Mouse (Mus musculus) heart, adult 18-20 months (tissue): ENCODE data around the gene Znrf4. TPM values are rescaled to one million over a fixed set of nuclear protein-coding genes. Genes with fewer than 3 reads are reported as not detected.

Experiments used
- DNase-seq, 2 experiments: peaks; one replicate each; pipeline ENCODE4 v3.0.0; 2021 to 2022; ENCODE audit warnings: mixed read lengths in 1 of 2
- total RNA-seq, 2 experiments: library from RNA; stranded (reverse); gene quantifications; 2 replicates each; pipeline ENCODE4 v1.2.3; 2021

The Znrf4 gene
- total RNA-seq, 2 experiments from 2014 or later: not detected

DNA sequence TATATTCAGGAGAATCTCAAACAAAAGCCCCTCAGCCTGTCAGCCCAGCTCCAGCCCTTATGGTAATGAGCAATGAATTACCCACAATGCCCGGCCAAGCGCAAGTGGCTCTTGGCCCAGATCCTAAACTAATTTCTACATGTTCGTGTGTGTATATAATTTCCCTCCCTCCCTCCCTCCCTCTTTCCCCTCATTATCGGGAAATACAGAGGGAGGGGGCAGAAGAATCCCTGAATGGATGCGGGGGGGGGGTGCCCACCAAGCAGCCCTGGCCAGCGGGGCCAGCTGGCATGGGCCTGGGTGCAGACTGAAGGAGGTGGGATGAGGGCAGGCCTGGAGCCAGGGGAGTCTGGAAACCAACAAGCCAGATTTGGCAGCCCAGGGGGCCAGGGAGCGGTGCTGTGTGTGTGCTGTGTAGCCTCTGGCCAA, 44.8 kb downstream of the Znrf4 start:
- DNase-seq: peak in 1 of 2 experiments; percentile 47

- DNase-seq: no peak
Observed at GRCm38 (mm10) chr17:56466747-56467146, 45.5 kb downstream of the Znrf4 start.

DNA sequence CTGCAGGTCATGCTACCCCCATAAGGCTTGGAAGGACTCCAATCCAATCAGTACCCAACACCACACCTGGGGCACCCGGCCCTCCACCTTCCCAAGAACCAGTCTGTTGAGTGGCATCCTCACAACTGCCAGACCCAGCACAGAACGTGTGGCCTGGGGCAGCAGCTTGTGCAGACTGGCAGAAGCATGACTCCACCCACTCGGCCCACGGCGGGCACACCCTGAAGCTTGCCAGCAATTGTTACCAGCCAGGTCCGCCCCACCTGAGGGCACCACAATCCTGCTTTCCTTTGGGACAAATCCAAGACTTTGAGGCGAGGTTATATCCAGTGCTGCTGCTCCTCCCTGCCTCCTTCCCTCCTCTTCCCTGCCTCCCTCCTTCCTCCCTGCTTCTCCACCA, 47.4 kb downstream of the Znrf4 start:
- no peak for DNase-seq

DNA sequence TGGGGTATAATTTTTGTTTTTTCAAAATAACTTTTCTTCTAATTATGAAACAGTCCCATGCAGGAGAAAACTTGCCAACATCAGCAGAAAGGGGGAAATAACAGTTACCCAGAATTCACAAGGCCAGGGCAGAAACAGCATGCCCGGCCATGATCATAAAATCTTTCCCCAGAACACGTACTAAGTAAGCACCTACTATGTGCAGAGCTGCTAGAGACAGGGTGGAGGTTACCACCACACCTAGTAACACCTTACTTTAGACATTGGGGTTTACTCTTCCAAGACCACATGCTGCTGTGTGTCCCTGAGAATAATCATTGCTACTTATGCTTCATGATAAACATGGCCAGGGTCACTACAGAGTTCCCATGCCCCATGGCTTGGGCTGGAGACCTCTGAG, 47.9 kb downstream of the Znrf4 start:
- no peak for DNase-seq

DNA sequence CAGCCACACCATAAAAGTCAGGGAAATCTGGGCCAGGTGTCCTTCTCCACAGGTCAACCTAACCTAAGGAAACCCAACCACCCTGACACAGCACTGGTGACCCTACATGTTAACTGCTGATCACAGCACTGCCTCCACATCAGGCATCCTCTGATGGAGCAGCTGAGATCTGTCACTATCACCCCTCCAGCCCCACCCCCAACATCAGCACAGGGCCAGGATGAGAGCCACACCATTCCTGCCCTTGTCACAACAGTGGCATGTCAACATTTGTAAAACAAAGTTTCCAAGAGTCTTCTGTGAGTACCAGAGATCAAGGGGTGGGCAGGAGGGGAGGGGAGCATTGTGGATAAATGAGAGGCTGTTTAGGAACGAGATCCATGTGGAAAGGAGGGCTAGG, 48.7 kb downstream of the Znrf4 start:
- DNase-seq: no peak

DNA sequence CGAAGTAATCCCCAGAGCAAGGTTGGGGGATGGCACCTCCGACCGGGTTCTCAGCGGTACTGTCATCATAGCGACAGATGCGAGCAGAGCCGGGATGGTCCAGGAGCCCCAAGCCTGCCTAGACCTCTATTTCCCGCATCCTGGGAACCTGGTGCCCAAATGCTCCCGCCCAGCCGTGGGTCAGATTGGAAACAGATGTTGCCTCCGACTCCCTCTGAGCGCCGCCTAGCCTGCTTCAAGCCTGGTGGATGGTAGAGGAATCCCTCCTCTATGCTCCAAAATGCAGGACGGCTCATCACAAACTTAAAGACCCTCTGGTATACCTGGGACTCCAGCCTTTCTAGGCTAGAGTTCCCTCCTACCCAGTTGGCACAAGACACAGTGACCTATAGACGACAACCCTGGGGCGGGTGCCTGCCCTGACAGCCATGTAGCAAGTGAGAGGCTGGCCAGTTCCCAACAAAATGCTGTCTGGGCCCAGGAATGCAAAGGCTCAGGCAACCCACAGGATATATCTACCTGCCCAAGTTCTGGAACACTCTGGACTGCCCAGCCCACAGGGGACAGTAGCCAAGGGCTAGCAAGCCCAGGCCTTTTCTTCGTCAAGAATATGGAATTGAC, 49.3 kb downstream of the Znrf4 start:
- no peak for DNase-seq

DNA sequence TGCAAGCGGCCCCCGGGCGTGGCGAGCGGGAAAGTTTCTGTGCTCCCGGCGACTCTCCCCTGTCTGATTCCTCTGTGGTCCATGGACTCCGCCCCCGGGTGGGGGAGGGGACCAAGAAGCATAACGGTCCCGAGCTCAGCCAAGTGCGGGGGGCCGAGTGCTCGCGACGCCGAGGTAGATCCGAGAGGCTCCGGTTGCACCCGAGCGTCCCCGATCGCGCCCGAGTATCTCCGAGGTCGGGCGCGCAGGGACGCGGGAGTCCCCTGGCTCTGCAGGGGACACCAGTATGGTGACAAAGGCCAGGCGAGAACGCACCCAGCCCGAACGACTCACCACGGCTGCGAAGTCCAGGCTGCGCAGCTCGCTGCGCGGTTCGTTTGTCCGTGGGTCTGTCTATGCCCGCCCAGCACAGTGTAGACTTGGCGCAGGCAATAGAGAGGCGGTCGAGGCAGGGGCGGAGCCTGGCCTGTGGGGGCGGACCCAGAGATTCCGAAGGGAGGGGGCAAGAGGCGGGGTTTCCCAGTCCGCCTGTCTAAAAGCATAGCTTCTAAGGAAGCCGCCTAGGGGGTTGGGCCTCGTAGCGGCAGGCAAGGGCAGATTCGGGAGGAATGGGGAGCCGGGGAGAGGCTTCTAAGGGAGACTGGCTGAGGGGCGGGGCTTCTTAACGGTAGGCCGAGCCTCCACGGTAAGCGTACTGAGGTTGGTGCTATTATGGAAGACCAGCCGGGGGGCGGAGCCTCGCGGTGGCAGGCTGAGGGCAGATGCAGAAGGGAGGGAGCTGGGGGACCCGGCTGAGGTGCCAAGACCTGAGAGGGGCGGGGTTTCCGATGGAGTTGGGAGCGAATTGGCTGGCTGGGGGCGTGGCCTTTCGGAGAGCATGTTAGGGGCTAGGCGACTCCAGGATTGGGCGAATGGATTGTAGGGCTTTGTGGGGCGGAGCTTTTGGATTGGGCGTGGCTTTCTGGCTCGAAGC, 50.2 kb downstream of the Znrf4 start:
- DNase-seq: peak; percentile 99

Other genes with a start within 250 kb of the Znrf4 start
- gene Ticam1, start 235.6 kb downstream of the Znrf4 start, total RNA-seq: 1 to 10 TPM; 9.1 to 9.2 TPM
- 100 to 1,000 TPM; 178 to 190 TPM for gene Plin3, start 219.6 kb downstream of the Znrf4 start, total RNA-seq
- gene Arrdc5, start 212.1 kb downstream of the Znrf4 start, total RNA-seq: not detected
- 1 to 10 TPM; 1.4 to 2.5 TPM for gene Uhrf1, start 209.1 kb downstream of the Znrf4 start, total RNA-seq
- 10 to 100 TPM; 29.6 to 30.3 TPM for gene Kdm4b, start 186.4 kb downstream of the Znrf4 start, total RNA-seq
- 10 to 100 TPM; 50.3 to 54.3 TPM for gene Ptprs, start 35.9 kb downstream of the Znrf4 start, total RNA-seq
- under 1 TPM; 0.20 to 0.23 TPM for gene Gm20219, start 42.0 kb upstream of the Znrf4 start, total RNA-seq
- gene Safb2, start 72.2 kb upstream of the Znrf4 start, total RNA-seq: 10 to 100 TPM; 36.0 to 41.9 TPM
- 10 to 100 TPM; 59.6 to 68.5 TPM for gene Safb, start 72.4 kb upstream of the Znrf4 start, total RNA-seq
- gene 2410015M20Rik, start 97.3 kb upstream of the Znrf4 start, total RNA-seq: 100 to 1,000 TPM; 341 TPM
- gene Rpl36, start 101.0 kb upstream of the Znrf4 start, total RNA-seq: 100 to 1,000 TPM; 760 to 782 TPM
- gene Lonp1, start 114.5 kb upstream of the Znrf4 start, total RNA-seq: 100 to 1,000 TPM; 125 to 130 TPM
- under 1 TPM in 1 of 2 experiments, not detected in 1; 0.10 TPM for gene Catsperd, start 115.7 kb upstream of the Znrf4 start, total RNA-seq
- 10 to 100 TPM; 33.8 to 35.7 TPM for gene Ranbp3, start 160.9 kb upstream of the Znrf4 start, total RNA-seq
- 100 to 1,000 TPM; 844 to 954 TPM for gene Ndufa11, start 205.3 kb upstream of the Znrf4 start, total RNA-seq
- gene Vmac, start 205.6 kb upstream of the Znrf4 start, total RNA-seq: 1 to 10 TPM; 3.3 to 4.5 TPM
- gene Nrtn, start 245.1 kb upstream of the Znrf4 start, total RNA-seq: 10 to 100 TPM; 25.1 to 32.1 TPM